Mouse (Mus musculus): ENCODE results near the gene Atf4. TPM values are rescaled to one million over a fixed set of nuclear protein-coding genes. Genes with fewer than 3 reads are reported as not detected.

Gene Atf4
- 91.7 TPM for polyA plus RNA-seq (2015; fragmentation: Illumina TruSeq; extraction: RNeasy Lipid Tissue Mini Kit (QIAGEN cat#74804); ENCODE audit: insufficient read depth, low read depth, low replicate concordance)

GRCm38 (mm10) chr15:80254847-80255645 lies at the start of gene Atf4:
Gene Atf4 (plus strand): TSS chr15:80255184.

GRCm38 (mm10) chr15:80233733-80234509 lies 21.1 kb upstream of the Atf4 start, which contains the start of gene Mief1:
Gene Mief1 (plus strand): TSS chr15:80234018.

GRCm38 (mm10) chr15:80235535-80235934 lies 19.4 kb upstream of the Atf4 start, which contains the start of gene AC140267.1:
Gene AC140267.1 (plus strand): TSS chr15:80235835.

GRCm38 (mm10) chr15:80263610-80264575 lies 8.9 kb downstream of the Atf4 start, which contains the start of gene Rps19bp1:
Gene Rps19bp1 (minus strand): TSS chr15:80264315.

GRCm38 (mm10) chr15:80286851-80287415 lies 31.9 kb downstream of the Atf4 start, which contains the start of gene Cacna1i:
Gene Cacna1i (plus strand): TSS chr15:80287238.

Other genes starting within 250 kb of the Atf4 start
- gene Pdgfb, start 240.2 kb upstream of the Atf4 start, polyA plus RNA-seq (2015; fragmentation: Illumina TruSeq; extraction: RNeasy Lipid Tissue Mini Kit (QIAGEN cat#74804); ENCODE audit: insufficient read depth, low read depth, low replicate concordance): 17.0 TPM
- gene Syngr1, start 163.8 kb upstream of the Atf4 start, polyA plus RNA-seq (2015; fragmentation: Illumina TruSeq; extraction: RNeasy Lipid Tissue Mini Kit (QIAGEN cat#74804); ENCODE audit: insufficient read depth, low read depth, low replicate concordance): 4.1 TPM
- gene Rpl3, start 163.3 kb upstream of the Atf4 start, polyA plus RNA-seq (2015; fragmentation: Illumina TruSeq; extraction: RNeasy Lipid Tissue Mini Kit (QIAGEN cat#74804); ENCODE audit: insufficient read depth, low read depth, low replicate concordance): 312 TPM
- gene Tab1, start 122.1 kb upstream of the Atf4 start, polyA plus RNA-seq (2015; fragmentation: Illumina TruSeq; extraction: RNeasy Lipid Tissue Mini Kit (QIAGEN cat#74804); ENCODE audit: insufficient read depth, low read depth, low replicate concordance): 5.2 TPM
- gene Mgat3, start 81.5 kb upstream of the Atf4 start, polyA plus RNA-seq (2015; fragmentation: Illumina TruSeq; extraction: RNeasy Lipid Tissue Mini Kit (QIAGEN cat#74804); ENCODE audit: insufficient read depth, low read depth, low replicate concordance): 2.8 TPM
- gene Mief1, start 21.2 kb upstream of the Atf4 start, polyA plus RNA-seq (2015; fragmentation: Illumina TruSeq; extraction: RNeasy Lipid Tissue Mini Kit (QIAGEN cat#74804); ENCODE audit: insufficient read depth, low read depth, low replicate concordance): 4.0 TPM
- gene AC140267.1, start 19.3 kb upstream of the Atf4 start, polyA plus RNA-seq (2015; fragmentation: Illumina TruSeq; extraction: RNeasy Lipid Tissue Mini Kit (QIAGEN cat#74804); ENCODE audit: insufficient read depth, low read depth, low replicate concordance): not detected
- gene Rps19bp1, start 9.1 kb downstream of the Atf4 start, polyA plus RNA-seq (2015; fragmentation: Illumina TruSeq; extraction: RNeasy Lipid Tissue Mini Kit (QIAGEN cat#74804); ENCODE audit: insufficient read depth, low read depth, low replicate concordance): 9.9 TPM
- gene Cacna1i, start 32.1 kb downstream of the Atf4 start, polyA plus RNA-seq (2015; fragmentation: Illumina TruSeq; extraction: RNeasy Lipid Tissue Mini Kit (QIAGEN cat#74804); ENCODE audit: insufficient read depth, low read depth, low replicate concordance): 0.18 TPM

All from pancreas, adult 10 weeks (tissue).